Mouse (Mus musculus) urinary bladder, postnatal 10 days (tissue): ENCODE results near the gene Tmem132d.

Source experiments
- DNase-seq: peaks from one replicate; pipeline ENCODE4 v3.0.0; 2022; ENCODE audit warnings: low spot score

Tmem132d gene

DNA sequence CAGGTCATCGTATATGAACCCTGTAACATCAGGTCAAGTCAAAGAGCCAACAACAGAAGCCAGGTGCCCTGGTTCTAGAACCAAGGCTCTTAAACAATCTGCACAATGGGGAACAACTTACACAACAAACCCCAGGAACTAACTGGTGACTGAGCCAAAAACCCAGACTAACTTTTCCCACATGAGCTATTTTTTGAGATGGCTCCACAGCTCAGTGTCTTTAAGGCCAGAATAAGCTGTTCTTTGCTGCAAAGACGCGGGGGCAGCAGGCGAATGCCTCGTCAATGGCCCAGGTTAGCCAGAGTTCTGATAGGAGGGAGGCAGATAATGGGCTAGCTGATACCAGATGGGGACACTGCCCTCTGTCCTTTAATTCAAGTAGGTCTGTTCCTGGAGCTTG, 221.8 kb downstream of the Tmem132d start:
- DNase-seq = no peak

DNA sequence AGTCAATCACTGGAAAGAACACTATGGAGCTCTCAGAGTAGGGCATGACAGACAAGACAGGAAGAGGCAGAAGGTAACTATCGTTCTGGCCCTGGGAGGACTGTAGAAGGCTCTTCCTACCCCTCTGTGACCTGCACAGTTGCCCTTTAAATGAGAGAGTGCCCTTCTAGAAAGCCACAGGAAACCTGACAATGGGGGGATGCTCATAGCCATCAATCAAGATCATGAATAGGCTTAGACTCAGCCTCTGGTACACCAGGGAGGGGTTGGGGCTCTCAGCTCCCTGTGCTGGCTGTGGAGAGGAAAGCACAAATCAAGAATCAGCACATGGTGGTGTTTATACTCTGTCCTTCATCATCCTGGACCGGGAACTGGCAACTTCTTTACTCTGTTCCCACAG, 227.2 kb downstream of the Tmem132d start:
- no peak for DNase-seq

- no peak for DNase-seq
These were observed 228.1 kb downstream of the Tmem132d start for GRCm38 (mm10) chr5:128204685-128205320.

DNA sequence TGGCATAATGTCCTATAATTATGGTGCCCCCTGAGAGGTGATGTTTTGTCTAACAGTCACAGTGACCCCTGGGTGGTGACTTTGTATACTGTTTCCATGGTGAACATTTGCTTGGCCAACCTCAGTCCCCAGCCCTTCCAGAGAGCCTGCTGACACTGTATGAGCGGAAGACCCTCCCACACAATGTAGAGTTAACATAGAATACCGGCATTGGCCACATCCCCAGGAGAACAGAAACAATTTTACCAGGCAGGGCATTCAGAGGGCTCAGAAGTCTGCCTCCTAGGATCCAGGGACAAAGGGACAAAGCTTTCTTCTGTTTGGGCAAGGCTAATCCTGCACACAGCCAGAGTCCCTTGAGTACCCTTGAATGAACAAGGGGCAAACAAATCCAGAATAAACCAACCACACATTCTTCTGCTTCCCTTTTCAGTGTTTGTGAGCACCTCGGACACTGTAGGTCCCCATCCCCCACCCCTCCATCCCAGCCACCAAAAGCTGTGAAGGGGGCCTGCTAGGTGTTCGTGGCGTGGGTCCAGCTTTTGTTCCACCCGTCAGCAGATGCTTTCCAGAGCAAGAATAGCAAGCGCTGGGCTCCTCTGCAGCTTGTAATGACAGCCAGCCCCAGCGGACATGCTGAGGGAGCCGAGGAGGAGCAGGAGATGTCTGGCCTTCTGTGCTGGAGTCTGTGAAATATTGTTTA, 228.8 kb downstream of the Tmem132d start:
- no peak for DNase-seq

DNA sequence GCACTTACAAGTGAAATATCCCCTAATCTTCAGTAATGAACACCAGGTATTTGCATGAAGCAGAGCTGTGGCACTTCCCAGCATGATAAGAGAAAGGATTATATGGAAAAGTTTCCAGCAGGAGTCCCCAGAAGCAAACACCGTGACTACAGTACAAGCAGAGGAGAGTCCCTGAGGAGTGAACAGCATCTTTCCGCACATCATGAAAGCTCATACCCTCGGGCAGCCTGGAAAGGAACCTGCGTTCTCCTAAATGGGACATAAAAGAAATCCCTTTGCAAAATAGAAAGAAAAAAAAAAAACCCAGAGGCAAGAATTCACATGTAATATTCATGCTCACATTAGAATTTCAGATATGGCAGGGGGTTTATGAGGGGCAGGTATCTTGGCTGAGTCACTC, 238.8 kb downstream of the Tmem132d start:
- no peak for DNase-seq

DNA sequence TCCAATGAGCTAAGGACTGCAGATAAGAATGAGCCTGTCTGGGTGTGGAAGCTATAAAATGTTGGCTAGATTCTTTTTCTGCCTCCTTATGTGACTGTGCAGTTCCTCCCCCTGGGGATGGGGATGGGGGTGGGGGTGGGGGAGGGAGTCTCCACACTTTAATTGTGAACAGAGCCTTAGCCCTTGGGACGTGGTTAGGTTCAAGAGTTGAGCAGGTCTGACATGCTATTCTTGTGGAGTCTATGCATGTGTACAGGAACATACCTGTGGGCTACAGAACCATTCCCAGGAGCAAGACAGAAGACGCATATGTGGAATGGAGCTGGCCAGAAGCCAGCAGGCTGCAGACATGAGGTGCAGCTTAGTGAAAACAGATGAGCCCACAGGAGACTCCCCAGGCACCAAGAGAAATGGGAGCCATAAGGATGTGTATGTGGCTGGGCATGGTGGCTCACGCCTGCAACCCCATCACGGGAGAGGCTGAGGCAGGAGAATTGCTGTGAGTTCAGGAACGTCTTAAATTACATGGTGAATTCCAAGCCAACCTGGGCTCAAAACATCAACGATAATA, 240.3 kb downstream of the Tmem132d start:
- no peak for DNase-seq

DNA sequence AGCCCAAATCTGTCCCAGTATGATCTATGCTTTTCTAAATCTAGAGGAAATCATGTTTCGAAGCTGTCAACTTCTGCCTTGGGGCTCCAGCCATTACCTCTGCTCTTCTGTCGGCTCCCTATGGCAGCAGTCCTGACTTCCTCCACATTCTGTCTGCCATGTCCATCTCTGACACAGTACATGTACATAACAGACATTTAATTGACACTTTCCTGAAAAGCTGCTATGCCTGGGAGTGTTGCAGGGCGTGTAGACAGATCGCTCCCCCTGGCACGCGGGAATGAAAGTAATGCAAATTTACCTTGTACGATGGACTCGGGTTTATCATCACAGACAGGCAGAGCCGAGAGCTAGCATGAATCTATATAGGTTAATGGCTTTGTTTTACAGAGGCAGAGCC, 241.2 kb downstream of the Tmem132d start:
- DNase-seq = no peak

DNA sequence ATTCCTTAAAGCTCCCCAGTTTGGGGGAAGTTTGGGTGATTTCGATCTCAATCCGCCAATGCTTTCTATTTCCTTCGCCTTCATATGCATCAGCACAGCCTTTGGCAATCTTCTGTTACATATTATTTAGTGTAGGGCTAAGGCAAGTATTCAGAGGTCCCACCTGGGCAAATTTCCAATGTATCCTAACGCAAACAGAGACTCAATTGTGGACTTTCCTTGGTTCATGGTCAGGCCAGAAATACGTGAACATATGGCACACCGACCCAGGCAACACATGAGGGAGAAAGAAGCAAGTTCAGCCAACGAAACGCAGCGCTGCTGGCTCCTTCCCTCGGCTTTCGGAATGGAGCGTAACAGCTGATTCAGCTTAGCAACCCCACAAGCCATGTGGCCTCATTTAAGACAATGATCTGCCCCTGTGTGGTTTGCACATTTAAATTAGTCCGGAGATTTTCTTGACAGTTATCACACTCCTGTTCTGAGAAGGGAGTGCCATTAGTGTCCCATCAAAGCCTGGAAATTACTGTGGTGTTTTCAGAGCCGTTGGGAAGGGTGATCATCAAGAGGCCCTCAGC, 242.5 kb downstream of the Tmem132d start:
- no peak for DNase-seq

GRCm38 (mm10) chr5:128176234-128176633, 256.6 kb downstream of the Tmem132d start:
- no peak for DNase-seq

DNA sequence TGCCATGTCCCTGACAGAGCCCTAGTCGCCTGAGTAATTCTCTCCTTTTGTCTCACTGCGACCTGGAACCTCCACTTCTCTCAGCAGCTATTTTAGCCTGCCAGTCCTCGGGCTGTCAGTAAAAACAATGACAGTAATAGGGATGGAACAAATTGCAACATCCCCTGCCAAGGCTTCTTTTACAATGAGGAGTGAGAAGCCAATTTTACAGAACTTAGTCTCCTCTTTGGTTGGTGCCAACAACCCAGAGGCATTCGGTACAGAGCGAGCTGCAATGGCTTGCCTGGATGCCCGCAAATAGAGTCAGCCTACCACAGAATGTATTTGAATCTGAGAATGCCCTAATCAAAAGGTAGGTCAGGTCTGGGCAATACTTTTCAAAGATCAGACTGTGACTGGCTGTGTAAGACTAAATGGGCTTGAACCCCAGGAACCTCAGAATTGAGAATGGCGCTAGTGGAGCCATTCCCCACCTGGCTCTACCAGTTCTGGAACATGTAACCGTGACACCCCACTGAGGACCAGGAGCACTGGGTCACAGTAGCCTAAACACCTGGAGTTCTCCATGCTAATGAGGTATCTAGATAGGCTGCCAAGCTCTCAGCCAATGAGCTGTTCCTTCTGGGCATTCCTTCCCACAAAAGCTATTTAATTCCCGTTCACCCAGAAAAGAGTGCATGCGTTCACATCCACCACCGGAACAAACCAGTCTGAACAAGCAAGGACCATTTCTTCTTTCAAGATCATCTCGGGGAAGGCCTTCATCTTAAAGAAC, 273.8 kb downstream of the Tmem132d start:
- no peak for DNase-seq

DNA sequence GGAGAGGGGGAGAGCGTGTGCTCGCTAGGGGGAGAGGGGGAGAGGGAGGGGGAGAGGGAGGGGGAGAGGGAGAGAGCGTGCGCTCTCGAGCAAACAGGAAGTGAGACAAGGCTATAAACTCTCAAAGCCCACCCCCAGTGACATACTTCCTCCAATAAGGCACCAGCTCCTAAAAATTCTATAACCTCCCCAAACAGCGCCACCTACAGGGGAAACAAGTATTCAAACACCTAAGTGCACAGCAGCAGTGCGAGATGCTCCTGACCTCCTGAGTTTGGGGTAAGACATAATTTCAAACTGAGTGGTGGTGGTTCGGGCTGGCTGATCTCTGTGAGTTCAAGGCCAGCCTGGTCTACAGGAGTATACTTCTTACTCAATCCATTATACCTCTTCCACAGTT, 281.4 kb downstream of the Tmem132d start:
- DNase-seq = no peak

- DNase-seq = no peak
These were observed 285.8 kb downstream of the Tmem132d start for GRCm38 (mm10) chr5:128146901-128147645.

DNA sequence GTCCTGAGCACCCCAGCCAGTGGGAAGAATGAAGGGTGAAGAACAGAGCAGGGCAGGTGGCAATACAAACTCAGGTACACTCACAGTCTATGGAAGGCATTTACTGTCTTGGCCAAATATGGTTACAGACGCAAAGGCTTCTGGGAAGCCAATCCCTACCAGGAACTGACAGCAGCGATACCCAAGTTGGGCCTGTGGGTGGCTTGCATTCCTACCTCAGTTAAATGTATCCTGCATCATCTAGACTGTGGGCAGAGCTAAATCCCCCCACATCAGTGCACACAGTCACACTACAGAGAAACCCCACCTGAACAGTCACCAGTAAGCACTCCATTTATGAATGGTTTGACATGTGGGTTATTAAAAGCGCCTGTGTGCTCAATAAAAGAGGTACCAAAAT, 288.1 kb downstream of the Tmem132d start:
- no peak for DNase-seq

DNA sequence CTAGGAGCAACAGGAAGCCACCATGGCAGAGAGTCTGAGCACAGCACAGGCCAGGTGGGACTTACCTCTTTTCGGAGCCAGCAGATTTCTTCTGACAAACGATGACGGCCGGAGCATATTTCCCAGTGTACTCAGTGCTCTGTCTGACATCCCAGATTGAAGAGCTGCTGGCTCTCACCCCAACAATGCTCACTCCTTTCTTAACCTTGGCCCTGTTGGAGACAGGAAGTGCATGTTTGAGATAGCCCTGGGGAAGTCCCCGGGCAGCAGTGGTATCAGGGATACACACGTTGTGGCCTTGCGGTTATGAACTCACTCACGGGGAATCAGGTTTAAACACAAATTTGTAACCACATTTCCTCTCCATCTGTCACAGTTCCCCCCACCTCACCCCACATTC, 296.1 kb downstream of the Tmem132d start:
- no peak for DNase-seq

DNA sequence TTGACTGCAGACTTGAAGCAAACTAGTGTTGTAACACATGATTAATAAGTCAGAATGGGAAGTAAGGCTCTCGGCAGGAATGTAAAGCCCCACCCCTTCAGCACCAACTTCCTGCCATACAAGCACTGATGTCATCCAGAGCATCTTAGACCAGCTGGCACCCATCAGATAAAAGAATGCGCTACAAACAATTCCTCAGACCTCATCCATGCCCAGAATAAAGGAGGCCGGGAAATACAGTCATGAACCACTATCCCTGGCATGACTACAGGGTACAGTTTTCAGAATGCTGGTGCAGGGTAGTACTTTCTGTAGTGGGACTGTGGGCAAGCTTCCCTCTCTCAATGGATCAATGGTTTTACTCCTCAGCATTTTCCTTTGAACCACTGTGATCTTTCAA, 310.2 kb downstream of the Tmem132d start:
- no peak for DNase-seq

- no peak for DNase-seq
These were observed 313.7 kb downstream of the Tmem132d start for GRCm38 (mm10) chr5:128119171-128119570.

DNA sequence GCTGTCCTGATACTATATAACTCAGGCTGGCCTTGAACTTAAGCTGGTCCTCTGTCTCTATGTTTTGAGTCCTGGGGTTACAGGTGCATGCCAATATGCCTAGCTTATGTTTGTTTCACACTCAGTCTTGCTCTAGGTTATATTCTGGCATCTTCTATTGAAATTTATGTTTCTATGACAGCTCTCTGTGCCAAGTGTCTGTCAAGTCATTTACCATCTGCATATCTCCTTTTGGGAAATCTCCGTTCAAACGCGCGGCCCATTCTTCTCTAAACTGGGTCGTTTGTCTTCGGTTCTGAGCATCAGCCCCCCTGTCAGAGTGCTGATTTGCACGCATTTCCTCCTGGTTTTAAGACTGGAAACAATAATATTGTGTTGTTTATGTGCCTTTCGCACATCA, 319.8 kb downstream of the Tmem132d start:
- no peak for DNase-seq

- no peak for DNase-seq
These were observed 320.4 kb downstream of the Tmem132d start for GRCm38 (mm10) chr5:128112518-128112917.

GRCm38 (mm10) chr5:128111664-128112063, 321.2 kb downstream of the Tmem132d start:
- DNase-seq = no peak

- DNase-seq = no peak
These were observed 330.3 kb downstream of the Tmem132d start for GRCm38 (mm10) chr5:128102556-128102955.

- no peak for DNase-seq
These were observed 332.5 kb downstream of the Tmem132d start for GRCm38 (mm10) chr5:128100331-128100730.

- no peak for DNase-seq
These were observed 333.4 kb downstream of the Tmem132d start for GRCm38 (mm10) chr5:128099439-128099838.
